23 mouse cellular contexts compared by ENCODE assay signal in genomic region chr16:22497976-22498375, GRCm38 (mm10). TPM values are rescaled to one million over a fixed set of nuclear protein-coding genes. Genes with fewer than 3 reads are reported as not detected.
DNase-seq lines count a peak whose midpoint lies in the region; ATAC-seq and TF ChIP-seq lines count a peak whose summit lies in the region.
"Had no signal": no experiment of that assay in that cellular context is flagged by ENCODE, and none has a peak within 500 bp of the region (broad histone marks: within the 10 kb centered on the region; RNA-seq: fewer than 3 reads in every experiment).

No protein-coding gene starts in this region.

- no peaks in the 10 kb centered on the region for H3K36me3 ChIP-seq in lung, embryonic 16.5 days (ENCODE audit: control insufficient read depth, insufficient read depth, low read length)
- no peaks in the 10 kb centered on the region for H3K36me3 ChIP-seq in CH12.LX (replicated peaks in 1 of 2; ENCODE audit: control insufficient read depth in 1 of 2, insufficient read depth in 1 of 2, low read length in 1 of 2)
- no peaks in the 10 kb centered on the region for H3K36me3 ChIP-seq in splenic B cell, adult 2 months (ENCODE audit: control insufficient read depth, insufficient read depth, low read length, poor library complexity, severe bottlenecking)
- H3K36me3 ChIP-seq: embryonic facial prominence, embryonic 15.5 days; heart, embryonic 12.5 days; hindbrain, embryonic 13.5 days; intestine, embryonic 15.5 days; limb, embryonic 15.5 days; liver, embryonic 15.5 days had no signal

- dilution Hi-C loops in CH12.LX (cut with MboI; ENCODE audit: extremely low pct_ligation_motif_present, extremely low pct_unique_long_range_greater_than_20kb, low sequenced_read_pairs), result no loop called here

- no peaks in the 10 kb centered on the region for H3K27me3 ChIP-seq in lung, embryonic 16.5 days (ENCODE audit: control insufficient read depth, insufficient read depth, low read depth, low read length)
- no peaks in the 10 kb centered on the region for H3K27me3 ChIP-seq in CH12.LX (replicated peaks)
- H3K27me3 ChIP-seq in splenic B cell, adult 2 months (ENCODE audit: control insufficient read depth, insufficient read depth, low read length, poor library complexity, severe bottlenecking), result no peaks in the 10 kb centered on the region
- H3K27me3 ChIP-seq: embryonic facial prominence, embryonic 15.5 days; heart, embryonic 12.5 days; hindbrain, embryonic 13.5 days; intestine, embryonic 15.5 days; limb, embryonic 15.5 days; liver, embryonic 15.5 days; megakaryocyte, embryonic 14.5 days had no signal

- no peak overlapping the region for H3K9ac ChIP-seq in lung, embryonic 16.5 days (ENCODE audit: low read length)
- H3K9ac ChIP-seq in CH12.LX (ENCODE audit: insufficient read depth, low read depth), result no peak overlapping the region
- H3K9ac ChIP-seq: embryonic facial prominence, embryonic 15.5 days; heart, embryonic 12.5 days; hindbrain, embryonic 13.5 days; intestine, embryonic 15.5 days; limb, embryonic 15.5 days; liver, embryonic 15.5 days had no signal

- H3K79me2 ChIP-seq in CH12.LX (replicated peaks; ENCODE audit: control insufficient read depth, extremely low read depth, insufficient read depth, poor library complexity, severe bottlenecking), result no peaks in the 10 kb centered on the region

- no peak overlapping the region for H3K4me2 ChIP-seq in lung, embryonic 16.5 days (ENCODE audit: low read depth, low read length)
- H3K4me2 ChIP-seq in CH12.LX (ENCODE audit: insufficient read depth, low read depth, poor library complexity, severe bottlenecking), result 0 out of 2 replicates have a peak overlapping the region, but pooled peaks have one; percentile 1
- H3K4me2 ChIP-seq: embryonic facial prominence, embryonic 15.5 days; heart, embryonic 12.5 days; hindbrain, embryonic 13.5 days; intestine, embryonic 15.5 days; limb, embryonic 15.5 days; liver, embryonic 15.5 days had no signal

- no peak for DNase-seq in lung, adult 2 months
- no peak for DNase-seq in CH12.LX (ENCODE audit: extremely low read depth)
- peak; percentile 17 for DNase-seq in splenic B cell, adult 2 months (ENCODE audit: low read depth, low spot score)
- DNase-seq in thymus, postnatal 4 days, result peak; percentile 48
- DNase-seq in gastrocnemius, postnatal 14 days, result no peak
- DNase-seq in right cerebral cortex, postnatal 36 days (ENCODE audit: low spot score in 2 of 2), result no peak
- DNase-seq: cerebellum, adult 18-20 months; cerebellum, postnatal 36 days; kidney, postnatal 4 days; layer of hippocampus, postnatal 36 days; lung, postnatal 14 days; retina, postnatal 1 day had no signal

- peaks cover 20% of the 10 kb centered on the region for H3K4me1 ChIP-seq in lung, embryonic 16.5 days (replicated peaks; ENCODE audit: control insufficient read depth, insufficient read depth, low read length)
- H3K4me1 ChIP-seq in lung, adult 2 months (ENCODE audit: control insufficient read depth, insufficient read depth, low read length), result no peaks in the 10 kb centered on the region
- peaks cover 0 to 10% of the 10 kb centered on the region in 2 experiments; a peak in 2 of 4 replicates for H3K4me1 ChIP-seq in CH12.LX (ENCODE audit: control insufficient read depth in 1 of 2, insufficient read depth in 2 of 2)
- H3K4me1 ChIP-seq: liver, embryonic 15.5 days had no signal

- TF ChIP-seq POLR2A in lung, adult 2 months (IDR thresholded peaks at IDR 0.05; ENCODE audit: borderline replicate concordance, extremely low read depth, low read depth, low read length), result no peak
- no peak for TF ChIP-seq POLR2A in CH12.LX (IDR thresholded peaks at IDR 0.05; ENCODE audit: low read depth, low read length)

- ATAC-seq in lung, embryonic 16.5 days (ENCODE audit: low read depth), result no peak; the same call in 1 of the 2 replicates
- ATAC-seq: forebrain, embryonic 16.5 days; intestine, embryonic 15.5 days; midbrain, embryonic 16.5 days; Patski had no signal

- no peak for TF ChIP-seq CTCF in lung, adult 2 months (IDR thresholded peaks at IDR 0.05; ENCODE audit: insufficient read depth, low read length)
- TF ChIP-seq CTCF in CH12.LX (conservative IDR thresholded peaks at IDR 0.05 in 1 of 2, IDR thresholded peaks at IDR 0.05 in 1 of 2; ENCODE audit: low read depth in 2 of 2, low read length in 2 of 2), result no peak

- intact Hi-C loops in gastrocnemius, postnatal 14 days (cut with DNase I; ENCODE audit: low total_unique reads), result no loop called here

- H3K4me3 ChIP-seq in lung, embryonic 16.5 days (ENCODE audit: low read length), result no peak overlapping the region
- H3K4me3 ChIP-seq in lung, adult 2 months (replicated peaks; ENCODE audit: extremely low read depth, low read depth, low read length), result no peak overlapping the region
- no peak overlapping the region for H3K4me3 ChIP-seq in CH12.LX (replicated peaks in 1 of 3; ENCODE audit: low read depth in 2 of 3, low read length in 2 of 3, poor library complexity in 1 of 3)
- H3K4me3 ChIP-seq: embryonic facial prominence, embryonic 15.5 days; heart, embryonic 12.5 days; hindbrain, embryonic 13.5 days; intestine, embryonic 15.5 days; limb, embryonic 15.5 days; liver, embryonic 15.5 days; megakaryocyte, embryonic 14.5 days had no signal

- in situ Hi-C loops in CH12.LX (cut with MboI; ENCODE audit: low pct_ligation_motif_present, low pct_unique_long_range_greater_than_20kb, low sequenced_read_pairs), result no loop called here

- peak; percentile 9; the same call in 1 of the 2 replicates for TF ChIP-seq EP300 in CH12.LX (IDR thresholded peaks at IDR 0.05; ENCODE audit: low read length)

- peak overlapping the region; percentile 55 for H3K27ac ChIP-seq in lung, embryonic 16.5 days (ENCODE audit: low read length)
- H3K27ac ChIP-seq in CH12.LX (ENCODE audit: insufficient read depth, low read depth), result no peak overlapping the region
- H3K27ac ChIP-seq: embryonic facial prominence, embryonic 15.5 days; hindbrain, embryonic 13.5 days; intestine, embryonic 15.5 days; limb, embryonic 15.5 days; liver, embryonic 15.5 days had no signal

- no peaks in the 10 kb centered on the region for H3K9me3 ChIP-seq in lung, embryonic 16.5 days (ENCODE audit: control insufficient read depth, low read length)
- H3K9me3 ChIP-seq in CH12.LX (replicated peaks; ENCODE audit: low read length), result no peaks in the 10 kb centered on the region
- H3K9me3 ChIP-seq: embryonic facial prominence, embryonic 15.5 days; heart, embryonic 12.5 days; hindbrain, embryonic 13.5 days; intestine, embryonic 15.5 days; limb, embryonic 15.5 days; liver, embryonic 15.5 days; megakaryocyte, embryonic 14.5 days had no signal

- 23% methylated on average over 3 of the region's 3 CpGs for WGBS in lung, embryonic 16.5 days
- 29% methylated on average over 3 of the region's 3 CpGs for WGBS in lung, adult 2 months

- no peak for TF ChIP-seq RAD21 in CH12.LX (IDR thresholded peaks at IDR 0.05; ENCODE audit: low read depth, low read length)

TF ChIP-seq in CH12.LX, 34 proteins besides CTCF, POLR2A, EP300 and RAD21:
- TF ChIP-seq ETS1 (conservative IDR thresholded peaks at IDR 0.05; ENCODE audit: low read depth, low read length) (no peak), ELF1 (IDR thresholded peaks at IDR 0.05; ENCODE audit: low read depth, low read length) (peak; percentile 23; the same call in 1 of the 2 replicates), JUND (conservative IDR thresholded peaks at IDR 0.05; ENCODE audit: low read depth, low read length) (no peak), MAZ (IDR thresholded peaks at IDR 0.05; ENCODE audit: low read depth, low read length) (no peak), RCOR1 (conservative IDR thresholded peaks at IDR 0.05; ENCODE audit: low read depth, low read length) (no peak), BHLHE40 (IDR thresholded peaks at IDR 0.05; ENCODE audit: low read depth, low read length) (no peak)

RNA-seq across cellular contexts. Expression of gene Etv5, which starts 58.5 kb away (rescaled TPM):
- polyA plus RNA-seq in lung, embryonic 16.5 days (2015; fragmentation: Nextera tagmentation; extraction: Ambion mirVana), result 188 and 201 TPM in 2 replicates
- 88.0 and 92.8 TPM in 2 replicates for polyA plus RNA-seq in lung, adult 2 months (2012; rRNA removed)
- 3.4 and 4.5 TPM in 2 replicates for total RNA-seq in CH12.LX (2012; rRNA removed)
- 2.2 and 2.6 TPM in 2 replicates for total RNA-seq in CH12.LX (2014; rRNA removed)
- polyA plus RNA-seq in CH12.LX (2012; ENCODE audit: insufficient read length, low read depth), result 2.3 and 3.5 TPM in 2 replicates
- 10 to 100 TPM; 17.8 to 18.2 TPM for total RNA-seq in gastrocnemius, postnatal 14 days (2021)

Comparison
In these comparisons a context has a peak if more than half of its experiments do, and no peak if none do; other contexts are left out.
1. DNase-seq: peak in splenic B cell, adult 2 months (single experiment) and thymus, postnatal 4 days (single experiment); none in lung, adult 2 months (single experiment), CH12.LX (single experiment), gastrocnemius, postnatal 14 days (single experiment) and right cerebral cortex, postnatal 36 days (0 of 2).
2. RNA of gene Etv5, which starts 58.5 kb away (polyA plus RNA-seq): 188 to 201 TPM in lung, embryonic 16.5 days and 88.0 to 92.8 TPM in lung, adult 2 months; 2.3 to 3.5 TPM in CH12.LX; every median in the first group is over 10 times any median in the second.